ENCODE assay signal across 17 mouse cellular contexts in the genomic region with DNA sequence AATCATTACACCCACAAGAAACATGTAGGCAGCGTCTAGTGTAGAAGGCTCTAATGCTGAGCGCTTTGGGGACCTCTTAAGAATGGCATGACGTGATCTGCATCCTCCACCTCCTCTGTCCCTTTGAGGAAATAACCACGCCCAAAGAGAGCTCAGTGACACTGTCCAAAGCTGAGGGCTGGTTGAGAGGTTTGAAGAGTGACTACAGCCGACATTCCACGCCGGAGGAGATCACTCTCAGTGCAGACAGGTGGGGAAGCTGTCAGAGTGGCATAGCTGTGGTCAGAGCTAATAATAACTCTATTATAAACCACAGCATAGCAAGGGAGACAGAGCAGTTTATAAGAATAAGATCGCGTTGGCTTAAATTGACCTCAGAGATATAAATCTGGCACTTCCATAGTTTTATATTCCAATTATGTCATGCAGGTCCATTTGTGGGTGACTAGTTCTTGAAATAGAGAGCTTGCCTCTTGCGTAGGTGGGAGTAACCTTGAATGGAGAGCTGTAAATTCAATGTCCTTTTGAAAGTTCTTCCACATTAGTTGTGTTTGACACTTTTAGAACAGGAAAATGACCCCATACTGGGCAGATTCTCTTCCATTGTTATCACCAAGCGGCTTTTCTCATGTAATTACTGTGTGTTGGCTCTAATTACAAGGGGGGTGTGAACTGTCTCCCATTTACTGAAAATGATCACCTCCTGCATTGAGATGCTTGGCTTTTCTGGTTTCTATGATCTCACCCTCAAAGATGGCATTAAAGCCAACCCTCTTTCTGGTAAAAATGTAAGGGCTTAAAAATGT.
A peak's percentile ranks its signal among the peaks of the same experiment; 100 is the strongest.
DNase-seq lines count a peak whose midpoint lies in the region; ATAC-seq lines count a peak whose summit lies in the region.
"Had no signal": no experiment of that assay in that cellular context is flagged by ENCODE, and none has a peak within 500 bp of the region (broad histone marks: within the 10 kb centered on the region; RNA-seq: fewer than 3 reads in every experiment).

No protein-coding gene starts in this region.

- no peaks in the 10 kb centered on the region; the same call in 1 of the 2 replicates for H3K4me1 ChIP-seq in heart, embryonic 11.5 days (ENCODE audit: control insufficient read depth, insufficient read depth, low read length)
- H3K4me1 ChIP-seq: liver, embryonic 13.5 days had no signal

- H3K9ac ChIP-seq in heart, embryonic 11.5 days (ENCODE audit: low read depth, low read length): peak overlapping the region; percentile 34; the same call in 1 of the 2 replicates
- H3K9ac ChIP-seq: liver, embryonic 13.5 days had no signal

- H3K4me3 ChIP-seq in heart, embryonic 11.5 days (ENCODE audit: low read depth, low read length): no peak overlapping the region
- H3K4me3 ChIP-seq: erythroblast, embryonic 14.5 days; left cerebral cortex, adult 2 months; liver, embryonic 13.5 days had no signal

- ATAC-seq in heart, embryonic 11.5 days (replicated peaks; ENCODE audit: insufficient number of reproducible peaks, low FRiP score, low TSS enrichment): peak; percentile 84
- peak; percentile 80 for ATAC-seq in common myeloid progenitor, adult 5-6 weeks (replicated peaks; ENCODE audit: low read depth, poor library complexity, severe bottlenecking)

- H3K4me2 ChIP-seq in heart, embryonic 11.5 days: peak overlapping the region; percentile 31; the same call in 1 of the 2 replicates
- H3K4me2 ChIP-seq: liver, embryonic 13.5 days; midbrain, embryonic 11.5 days had no signal

- 45% methylated on average over 11 of the region's 11 CpGs for WGBS in heart, embryonic 11.5 days (ENCODE audit: insufficient replicate concordance)

- no peak for DNase-seq in heart, adult 11 months
- peak; percentile 47 for DNase-seq in 3134 (ENCODE audit: extremely low read depth, insufficient read length, low spot score)
- peak; percentile 28 for DNase-seq in lung, postnatal 10 days
- no peak for DNase-seq in spleen, adult 18-20 months
- DNase-seq in cerebellum, postnatal 14 days: no peak
- no peak for DNase-seq in ovary, postnatal 10 days (ENCODE audit: low spot score)
- DNase-seq: adrenal gland, postnatal 10 days; gastrocnemius, postnatal 36 days; kidney, postnatal 4 days; liver, embryonic 13.5 days; thymus, postnatal 36 days had no signal

- H3K36me3 ChIP-seq in heart, embryonic 11.5 days (ENCODE audit: control insufficient read depth, insufficient read depth, low read length): no peaks in the 10 kb centered on the region
- H3K36me3 ChIP-seq: liver, embryonic 13.5 days had no signal

- H3K9me3 ChIP-seq in heart, embryonic 11.5 days (replicated peaks; ENCODE audit: control insufficient read depth, low read length): no peaks in the 10 kb centered on the region
- H3K9me3 ChIP-seq: liver, embryonic 13.5 days had no signal

- no peaks in the 10 kb centered on the region for H3K27me3 ChIP-seq in heart, embryonic 11.5 days (ENCODE audit: control insufficient read depth, insufficient read depth, low read length)
- H3K27me3 ChIP-seq: liver, embryonic 13.5 days had no signal

- H3K27ac ChIP-seq in heart, embryonic 11.5 days (ENCODE audit: low read depth, low read length): peak overlapping the region; percentile 57; the same call in 1 of the 2 replicates
- H3K27ac ChIP-seq: left cerebral cortex, adult 2 months; liver, embryonic 13.5 days; stomach, postnatal 0 days had no signal

Comparison
In these comparisons a context has a peak if more than half of its experiments do, and no peak if none do; other contexts are left out.
1. DNase-seq: peak in 3134 (single experiment) and lung, postnatal 10 days (single experiment); none in heart, adult 11 months (single experiment), spleen, adult 18-20 months (0 of 2), cerebellum, postnatal 14 days (0 of 2) and ovary, postnatal 10 days (single experiment).